15 mouse cellular contexts compared by ENCODE assay signal in the genomic region with DNA sequence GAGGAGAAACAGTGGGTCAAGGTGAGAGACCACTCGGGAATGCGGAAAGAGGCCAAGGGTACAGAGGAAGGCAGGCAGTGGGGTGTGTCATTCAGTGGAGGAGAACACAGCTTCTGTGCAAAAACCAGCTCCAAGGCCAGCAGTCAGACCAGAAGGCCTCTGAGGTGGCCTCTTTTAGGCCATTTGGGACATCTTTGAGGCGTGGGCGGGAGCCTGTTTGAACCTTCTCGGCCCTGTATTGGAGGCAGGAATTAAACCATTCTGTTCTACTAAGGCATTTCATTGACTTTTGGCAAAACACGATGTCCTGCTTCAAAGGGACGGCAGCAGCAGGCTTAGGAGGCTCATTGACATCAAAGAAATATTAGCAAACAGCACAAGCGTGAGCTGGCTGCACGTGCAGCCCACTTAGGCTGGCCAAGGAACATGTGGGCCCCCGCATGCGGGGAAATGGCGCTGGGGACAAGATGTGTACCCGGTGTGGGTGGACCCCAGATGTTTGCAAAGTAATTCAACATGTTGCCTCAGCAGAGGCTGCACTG.
DNase-seq lines count a peak whose midpoint lies in the region; ATAC-seq and TF ChIP-seq lines count a peak whose summit lies in the region.
"Had no signal": no experiment of that assay in that cellular context is flagged by ENCODE, and none has a peak within 500 bp of the region (broad histone marks: within the 10 kb centered on the region; RNA-seq: fewer than 3 reads in every experiment).

No protein-coding gene starts in this region.

- H3K36me3 ChIP-seq in midbrain, embryonic 13.5 days = no peaks in the 10 kb centered on the region
- H3K36me3 ChIP-seq in midbrain, embryonic 16.5 days (ENCODE audit: control insufficient read depth, insufficient read depth, low read length) = no peaks in the 10 kb centered on the region
- no peaks in the 10 kb centered on the region for H3K36me3 ChIP-seq in kidney, adult 2 months (ENCODE audit: control insufficient read depth, insufficient read depth, low read length)
- H3K36me3 ChIP-seq in limb, embryonic 15.5 days = no peaks in the 10 kb centered on the region
- H3K36me3 ChIP-seq: forebrain, embryonic 12.5 days; heart, embryonic 13.5 days; liver, embryonic 13.5 days had no signal

- DNase-seq in kidney, adult 2 months = peak; percentile 38
- DNase-seq in testis, postnatal 10 days (ENCODE audit: low spot score) = peak; percentile 54
- no peak for DNase-seq in layer of hippocampus, adult 8-10 months (ENCODE audit: low spot score in 2 of 2)
- no peak for DNase-seq in right cerebral cortex, postnatal 36 days (ENCODE audit: low spot score in 2 of 2)
- DNase-seq in heart, adult 9 months (ENCODE audit: low spot score in 2 of 2) = no peak
- DNase-seq: cerebellum, adult 2 months; liver, embryonic 13.5 days; retina, postnatal 1 day; thymus, adult 18-20 months had no signal

- no peak for TF ChIP-seq CTCF in kidney, adult 2 months (conservative IDR thresholded peaks at IDR 0.05; ENCODE audit: insufficient read depth, insufficient read length, low read depth, low read length)

- no peaks in the 10 kb centered on the region for H3K9me3 ChIP-seq in midbrain, embryonic 13.5 days
- H3K9me3 ChIP-seq in midbrain, embryonic 16.5 days (replicated peaks; ENCODE audit: control insufficient read depth, low read length, poor library complexity, severe bottlenecking) = no peaks in the 10 kb centered on the region
- no peaks in the 10 kb centered on the region for H3K9me3 ChIP-seq in limb, embryonic 15.5 days
- H3K9me3 ChIP-seq: forebrain, embryonic 12.5 days; heart, embryonic 13.5 days; liver, embryonic 13.5 days had no signal

- H3K4me3 ChIP-seq in midbrain, embryonic 13.5 days (replicated peaks) = no peak overlapping the region
- H3K4me3 ChIP-seq in midbrain, embryonic 16.5 days (ENCODE audit: low read depth, low read length) = no peak overlapping the region
- no peak overlapping the region for H3K4me3 ChIP-seq in kidney, adult 2 months (ENCODE audit: insufficient read depth, low read depth, low read length)
- no peak overlapping the region for H3K4me3 ChIP-seq in limb, embryonic 15.5 days
- H3K4me3 ChIP-seq: forebrain, embryonic 12.5 days; heart, embryonic 13.5 days; liver, embryonic 13.5 days had no signal

- 71% methylated on average over 13 of the region's 13 CpGs for WGBS in midbrain, embryonic 13.5 days
- 57% methylated on average over 13 of the region's 13 CpGs for WGBS in midbrain, embryonic 16.5 days
- 74% methylated on average over 13 of the region's 13 CpGs for WGBS in kidney, adult 2 months
- WGBS in limb, embryonic 15.5 days = 36% methylated on average over 13 of the region's 13 CpGs

- peaks cover 47% of the 10 kb centered on the region for H3K4me1 ChIP-seq in midbrain, embryonic 13.5 days (replicated peaks)
- H3K4me1 ChIP-seq in midbrain, embryonic 16.5 days (ENCODE audit: control insufficient read depth, insufficient read depth, low read length) = peaks cover 8% of the 10 kb centered on the region
- H3K4me1 ChIP-seq in kidney, adult 2 months (ENCODE audit: control insufficient read depth, insufficient read depth, low read length) = no peaks in the 10 kb centered on the region; the same call in 1 of the 2 replicates
- H3K4me1 ChIP-seq in limb, embryonic 15.5 days = peaks cover 24% of the 10 kb centered on the region
- H3K4me1 ChIP-seq: liver, embryonic 13.5 days had no signal

- no peak overlapping the region for H3K4me2 ChIP-seq in midbrain, embryonic 13.5 days (replicated peaks)
- H3K4me2 ChIP-seq in midbrain, embryonic 16.5 days (ENCODE audit: low read length) = no peak overlapping the region
- H3K4me2 ChIP-seq in limb, embryonic 15.5 days = no peak overlapping the region
- H3K4me2 ChIP-seq: forebrain, embryonic 12.5 days; heart, embryonic 13.5 days; liver, embryonic 13.5 days had no signal

- no peak for ATAC-seq in midbrain, embryonic 13.5 days
- ATAC-seq in midbrain, embryonic 16.5 days = no peak
- no peak for ATAC-seq in limb, embryonic 15.5 days (ENCODE audit: insufficient number of reproducible peaks, low FRiP score, low TSS enrichment, low read depth)

- no peaks in the 10 kb centered on the region; the same call in 1 of the 2 replicates for H3K27me3 ChIP-seq in midbrain, embryonic 13.5 days
- no peaks in the 10 kb centered on the region for H3K27me3 ChIP-seq in midbrain, embryonic 16.5 days (ENCODE audit: control insufficient read depth, insufficient read depth, low read depth, low read length)
- no peaks in the 10 kb centered on the region for H3K27me3 ChIP-seq in kidney, adult 2 months (replicated peaks; ENCODE audit: control insufficient read depth, insufficient read depth, low read length)
- H3K27me3 ChIP-seq in limb, embryonic 15.5 days = no peaks in the 10 kb centered on the region
- H3K27me3 ChIP-seq: CH12.LX; liver, embryonic 13.5 days had no signal

- no peak overlapping the region for H3K9ac ChIP-seq in midbrain, embryonic 13.5 days (replicated peaks)
- H3K9ac ChIP-seq in midbrain, embryonic 16.5 days (ENCODE audit: low read depth, low read length) = no peak overlapping the region
- no peak overlapping the region for H3K9ac ChIP-seq in limb, embryonic 15.5 days
- H3K9ac ChIP-seq: forebrain, embryonic 12.5 days; heart, embryonic 13.5 days; liver, embryonic 13.5 days had no signal

- TF ChIP-seq POLR2A in kidney, adult 2 months (IDR thresholded peaks at IDR 0.05; ENCODE audit: low read depth, low read length) = no peak

- 0 out of 2 replicates have a peak overlapping the region, but pooled peaks have one; percentile 7 for H3K27ac ChIP-seq in midbrain, embryonic 13.5 days
- H3K27ac ChIP-seq in midbrain, embryonic 16.5 days (ENCODE audit: low read length) = no peak overlapping the region
- H3K27ac ChIP-seq in kidney, adult 2 months (ENCODE audit: insufficient read depth, low read depth, low read length) = 0 out of 2 replicates have a peak overlapping the region, but pooled peaks have one; percentile 14
- peak overlapping the region; percentile 50; the same call in 1 of the 2 replicates for H3K27ac ChIP-seq in limb, embryonic 15.5 days
- H3K27ac ChIP-seq: forebrain, embryonic 12.5 days; heart, embryonic 13.5 days; liver, embryonic 13.5 days had no signal

Comparison
In these comparisons a context has a peak if more than half of its experiments do, and no peak if none do; other contexts are left out.
1. DNase-seq: peak in kidney, adult 2 months (single experiment) and testis, postnatal 10 days (single experiment); none in layer of hippocampus, adult 8-10 months (0 of 2), right cerebral cortex, postnatal 36 days (0 of 2) and heart, adult 9 months (0 of 2).